Mouse (Mus musculus): ENCODE results near the gene Ttc21a. TPM values are rescaled to one million over a fixed set of nuclear protein-coding genes. Genes with fewer than 3 reads are reported as not detected.

The Ttc21a gene
- polyA plus RNA-seq, 1 experiment from 2014 or later: 0.32 TPM

DNA sequence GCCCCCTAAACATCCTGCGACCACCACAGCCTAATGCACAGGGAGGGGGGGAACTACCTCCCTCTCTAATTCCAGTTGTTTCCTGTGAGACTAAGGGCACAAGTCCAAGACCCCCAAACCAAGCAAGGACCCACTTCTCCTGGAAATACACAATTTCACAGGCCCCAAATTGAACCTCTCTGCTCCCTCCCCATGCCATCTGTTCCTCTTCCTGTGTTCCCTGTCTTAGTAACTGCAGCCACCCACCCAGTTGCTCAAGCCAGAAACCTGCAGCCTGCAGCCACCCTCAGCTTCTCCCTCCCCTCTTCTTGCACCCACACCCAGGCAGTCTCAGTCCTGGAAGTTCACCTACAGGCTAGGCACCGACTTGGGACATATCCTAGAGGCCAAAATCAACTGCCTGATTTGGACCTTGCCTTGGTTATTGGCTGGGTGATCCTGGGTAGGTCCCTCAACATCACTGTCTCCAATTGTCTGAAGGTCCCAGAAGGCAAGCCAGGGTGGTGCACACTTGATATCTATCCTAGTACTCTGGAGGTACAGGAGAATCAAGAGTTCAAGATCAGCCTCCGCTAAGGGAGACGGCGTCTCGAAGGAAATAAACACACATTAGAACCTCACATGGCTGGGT is 41.5 kb downstream of the Ttc21a start:
- H3K9me3 ChIP-seq (replicated peaks): no peaks in the 10 kb centered on the region
- H3K4me2 ChIP-seq: no peak overlapping the region
- no peak overlapping the region for H3K9ac ChIP-seq
- 0 out of 2 replicates have a peak, but pooled peaks cover 2% of the 10 kb centered on the region for H3K36me3 ChIP-seq (ENCODE audit: poor library complexity, severe bottlenecking)
- peaks cover 11% of the 10 kb centered on the region for H3K27me3 ChIP-seq
- ATAC-seq: no peak
- no peak overlapping the region for H3K27ac ChIP-seq
- no peak overlapping the region for H3K4me3 ChIP-seq
- H3K4me1 ChIP-seq: peaks cover 57% of the 10 kb centered on the region
- WGBS: 90% methylated on average over 6 of the region's 6 CpGs

- 65% methylated on average over 2 of the region's 2 CpGs for WGBS
Measured at GRCm38 (mm10) chr9:119979749-119980148, 42.3 kb downstream of the Ttc21a start.

GRCm38 (mm10) chr9:119980770-119981182 is 43.4 kb downstream of the Ttc21a start:
- Histone ChIP-seq H3K4me3 (no peak overlapping the region), H3K9me3 (replicated peaks) (no peaks in the 10 kb centered on the region), H3K4me2 (peak overlapping the region; percentile 90), H3K36me3 (ENCODE audit: poor library complexity, severe bottlenecking) (no peaks in the 10 kb centered on the region), H3K27me3 (peaks cover 19% of the 10 kb centered on the region), H3K27ac (peak overlapping the region; percentile 65), H3K9ac (peak overlapping the region; percentile 45; the same call in 1 of the 2 replicates), H3K4me1 (peaks cover 65% of the 10 kb centered on the region)
- no peak for ATAC-seq
- 4% methylated on average over 4 of the region's 4 CpGs for WGBS

More at GRCm38 (mm10) chr9:119979749-119980148, 42.3 kb downstream of the Ttc21a start:
- Histone ChIP-seq H3K27ac (no peak overlapping the region), H3K27me3 (peaks cover 15% of the 10 kb centered on the region), H3K4me1 (peaks cover 65% of the 10 kb centered on the region), H3K9ac (no peak overlapping the region), H3K4me2 (no peak overlapping the region), H3K9me3 (replicated peaks) (no peaks in the 10 kb centered on the region), H3K36me3 (ENCODE audit: poor library complexity, severe bottlenecking) (no peaks in the 10 kb centered on the region), H3K4me3 (no peak overlapping the region)
- no peak for ATAC-seq

GRCm38 (mm10) chr9:119981183-119982179 is 44.1 kb downstream of the Ttc21a start:
- H3K4me2 ChIP-seq: peak overlapping the region; percentile 90
- peaks cover 19% of the 10 kb centered on the region for H3K27me3 ChIP-seq
- no peak for ATAC-seq
- WGBS: 3% methylated on average over 16 of the region's 16 CpGs
- H3K9me3 ChIP-seq (replicated peaks): no peaks in the 10 kb centered on the region
- H3K36me3 ChIP-seq (ENCODE audit: poor library complexity, severe bottlenecking): no peaks in the 10 kb centered on the region
- H3K4me1 ChIP-seq: peaks cover 65% of the 10 kb centered on the region
- peak overlapping the region; percentile 65 for H3K27ac ChIP-seq
- peak overlapping the region; percentile 17; the same call in 1 of the 2 replicates for H3K4me3 ChIP-seq
- H3K9ac ChIP-seq: peak overlapping the region; percentile 45; the same call in 1 of the 2 replicates

- no peaks in the 10 kb centered on the region for H3K36me3 ChIP-seq (ENCODE audit: poor library complexity, severe bottlenecking)
- peaks cover 62% of the 10 kb centered on the region for H3K4me1 ChIP-seq
- H3K4me2 ChIP-seq: peak overlapping the region; percentile 90
- H3K27ac ChIP-seq: no peak overlapping the region
- H3K27me3 ChIP-seq: peaks cover 19% of the 10 kb centered on the region
- H3K4me3 ChIP-seq: peak overlapping the region; percentile 58
- H3K9me3 ChIP-seq (replicated peaks): no peaks in the 10 kb centered on the region
- ATAC-seq: peak; percentile 34
- 4% methylated on average over 11 of the region's 11 CpGs for WGBS
- H3K9ac ChIP-seq: peak overlapping the region; percentile 71
Measured at GRCm38 (mm10) chr9:119982241-119982811, 44.9 kb downstream of the Ttc21a start.

DNA sequence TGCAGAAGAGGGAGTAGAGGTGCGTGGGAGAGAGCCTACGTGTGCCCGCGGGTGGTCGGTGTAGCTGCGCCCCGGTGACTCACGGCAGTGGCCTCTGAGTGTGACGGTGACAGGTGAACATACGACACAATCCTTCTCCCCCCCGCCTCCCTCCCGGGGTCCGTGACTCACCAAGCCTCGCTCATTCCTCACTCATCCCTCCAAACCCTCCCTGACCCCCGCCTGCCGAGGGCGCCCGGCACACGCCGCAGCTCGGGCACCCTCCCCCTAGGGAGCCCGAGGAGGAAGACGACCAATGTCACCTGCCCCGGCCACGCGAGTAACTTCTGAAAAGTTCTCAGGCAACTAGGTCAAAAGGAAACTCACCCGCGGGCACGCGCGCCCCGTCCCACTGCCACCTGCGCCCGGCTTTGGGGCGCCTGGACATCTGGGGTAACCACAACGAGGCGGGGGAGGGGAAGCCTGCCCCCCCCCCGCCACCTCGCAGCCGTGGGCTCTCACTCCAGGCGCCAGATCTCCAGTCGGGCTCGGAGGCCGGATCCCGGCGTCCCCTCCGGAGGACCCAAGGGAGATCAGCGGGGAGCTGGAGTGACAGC is 45.6 kb downstream of the Ttc21a start:
- peak; percentile 16; the same call in 1 of the 2 replicates for ATAC-seq
- Histone ChIP-seq H3K36me3 (ENCODE audit: poor library complexity, severe bottlenecking) (no peaks in the 10 kb centered on the region), H3K9me3 (replicated peaks) (no peaks in the 10 kb centered on the region), H3K27ac (no peak overlapping the region), H3K27me3 (peaks cover 19% of the 10 kb centered on the region), H3K4me3 (peak overlapping the region; percentile 58), H3K4me1 (peaks cover 55% of the 10 kb centered on the region), H3K4me2 (peak overlapping the region; percentile 90), H3K9ac (peak overlapping the region; percentile 71)
- 0% methylated on average over 45 of the region's 48 CpGs for WGBS

DNA sequence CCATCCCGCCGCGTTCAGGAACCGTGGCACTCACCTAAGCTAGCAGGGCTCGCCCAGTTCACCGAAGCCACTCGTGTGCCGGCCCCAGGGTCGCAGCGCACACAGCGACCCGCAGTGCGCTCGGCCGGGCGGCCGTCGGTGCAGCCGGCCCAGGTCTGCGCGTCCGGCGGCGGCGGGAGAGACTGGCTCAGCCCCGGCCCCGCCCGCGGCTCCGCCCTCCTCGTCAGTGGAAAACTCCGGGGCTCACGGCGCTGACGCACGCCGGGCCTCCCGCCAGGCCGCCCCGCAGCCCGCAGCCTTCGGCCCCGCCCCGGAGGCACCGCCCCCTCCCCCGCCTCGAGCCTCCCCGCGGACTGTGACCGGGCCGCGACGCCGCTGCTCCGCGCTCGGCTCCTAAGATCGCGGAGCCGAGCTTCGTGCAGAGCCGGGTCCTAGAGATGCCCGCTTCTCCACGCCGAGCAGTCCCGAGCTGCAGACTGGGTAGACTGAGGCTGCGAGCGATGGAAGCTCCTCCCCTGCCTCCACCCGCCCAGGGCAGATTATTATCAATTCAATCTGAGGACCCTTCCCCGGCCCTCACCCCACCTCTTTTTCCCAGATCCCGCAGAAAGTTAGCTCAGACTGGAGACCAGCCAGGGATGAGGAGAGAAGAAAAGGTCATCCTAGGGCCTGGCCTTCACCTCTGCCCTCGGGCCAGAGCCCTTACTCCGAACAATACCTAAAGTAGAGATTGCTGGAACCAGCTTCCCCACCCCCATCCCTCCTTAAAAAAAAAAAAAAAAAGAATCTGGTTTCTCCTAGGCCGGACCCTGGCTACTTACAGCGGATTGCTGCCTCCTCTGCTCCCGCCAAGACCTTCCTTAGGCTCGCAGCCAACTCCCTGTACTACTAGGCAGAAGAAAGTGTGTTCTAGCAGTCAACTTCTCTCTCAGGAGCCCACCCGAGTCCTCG is 46.5 kb downstream of the Ttc21a start:
- Histone ChIP-seq H3K36me3 (ENCODE audit: poor library complexity, severe bottlenecking) (no peaks in the 10 kb centered on the region), H3K9ac (peak overlapping the region; percentile 71), H3K9me3 (replicated peaks) (no peaks in the 10 kb centered on the region), H3K4me3 (peak overlapping the region; percentile 58), H3K4me2 (peak overlapping the region; percentile 90), H3K27ac (no peak overlapping the region), H3K4me1 (peaks cover 46% of the 10 kb centered on the region), H3K27me3 (peaks cover 19% of the 10 kb centered on the region)
- WGBS: 1% methylated on average over 52 of the region's 79 CpGs
- peak; percentile 81 for ATAC-seq

DNA sequence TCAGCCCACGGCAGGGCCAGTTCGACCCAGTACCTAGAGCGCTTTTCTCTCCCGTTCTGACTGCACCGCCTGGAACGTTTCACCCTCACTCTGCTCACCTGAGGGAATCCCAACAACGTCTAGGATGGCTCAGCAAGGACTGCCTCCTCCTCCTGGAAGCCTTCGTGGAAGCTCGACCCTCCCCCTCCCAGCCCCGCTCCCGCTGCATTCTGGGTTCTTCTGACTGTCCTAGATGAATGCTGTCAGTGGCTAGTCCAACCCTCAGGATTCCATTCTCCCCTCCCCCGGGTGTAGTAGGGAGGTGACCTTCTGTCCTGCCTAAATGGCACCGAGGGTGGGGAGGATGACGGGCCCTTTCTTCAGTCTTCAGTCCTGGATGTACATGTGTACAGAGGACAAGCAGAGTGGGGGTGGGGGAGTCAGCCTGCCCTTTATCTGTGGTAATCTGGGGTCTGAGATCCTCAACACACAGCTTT is 47.2 kb downstream of the Ttc21a start, which contains the start of gene Csrnp1:
Gene Csrnp1 (minus strand): TSS at position 123 of the 476 bp plus-strand sequence.
- Histone ChIP-seq H3K4me1 (peaks cover 41% of the 10 kb centered on the region), H3K9me3 (replicated peaks) (no peaks in the 10 kb centered on the region), H3K27ac (no peak within 1 kb of the TSS), H3K4me3 (peak within 1 kb of the TSS; percentile 58), H3K36me3 (ENCODE audit: poor library complexity, severe bottlenecking) (no peaks in the 10 kb centered on the region), H3K27me3 (peaks cover 19% of the 10 kb centered on the region), H3K4me2 (peak within 1 kb of the TSS; percentile 90), H3K9ac (peak within 1 kb of the TSS; percentile 71)
- ATAC-seq: no peak
- WGBS: 7% methylated on average over 14 of the region's 14 CpGs

GRCm38 (mm10) chr9:119985881-119986574 is 48.6 kb downstream of the Ttc21a start:
- no peak overlapping the region for H3K9ac ChIP-seq

DNA sequence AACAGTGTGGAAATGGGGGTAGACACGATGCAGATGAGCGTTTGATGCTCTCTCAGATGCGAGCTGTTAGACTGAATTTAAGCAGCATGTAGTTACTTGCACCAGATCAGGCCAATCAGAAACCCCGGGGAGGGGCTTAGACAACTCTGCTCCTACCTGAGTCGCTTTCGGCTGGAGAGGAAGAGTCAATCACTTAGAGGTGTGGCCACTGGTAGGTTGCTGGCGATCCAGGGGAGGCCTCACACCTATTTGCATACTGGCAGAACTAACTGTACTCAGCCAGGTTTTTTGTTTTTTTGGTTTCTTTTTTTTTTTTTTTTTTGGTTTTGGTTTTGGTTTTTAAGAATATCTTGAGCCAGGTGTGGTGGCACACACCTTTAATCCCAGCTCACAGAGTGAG is 50.9 kb downstream of the Ttc21a start:
- no peak overlapping the region for H3K27ac ChIP-seq
- H3K4me3 ChIP-seq: no peak overlapping the region
- peaks cover 12% of the 10 kb centered on the region for H3K4me1 ChIP-seq
- H3K27me3 ChIP-seq: peaks cover 9% of the 10 kb centered on the region
- 47% methylated on average over 7 of the region's 7 CpGs for WGBS
- H3K9me3 ChIP-seq (replicated peaks): no peaks in the 10 kb centered on the region
- no peak overlapping the region for H3K4me2 ChIP-seq
- H3K36me3 ChIP-seq (ENCODE audit: poor library complexity, severe bottlenecking): no peaks in the 10 kb centered on the region
- H3K9ac ChIP-seq: no peak overlapping the region
- no peak for ATAC-seq

More at GRCm38 (mm10) chr9:119985881-119986574, 48.6 kb downstream of the Ttc21a start:
- 83% methylated on average over 10 of the region's 10 CpGs for WGBS
- H3K27ac ChIP-seq: no peak overlapping the region
- H3K36me3 ChIP-seq (ENCODE audit: poor library complexity, severe bottlenecking): no peaks in the 10 kb centered on the region
- ATAC-seq: no peak
- H3K27me3 ChIP-seq: peaks cover 19% of the 10 kb centered on the region
- no peak overlapping the region for H3K4me3 ChIP-seq
- no peak overlapping the region for H3K4me2 ChIP-seq
- H3K9me3 ChIP-seq (replicated peaks): no peaks in the 10 kb centered on the region
- H3K4me1 ChIP-seq: peaks cover 35% of the 10 kb centered on the region
